Mouse (Mus musculus): ENCODE measurements at regions not wholly inside any gene's neighbourhood (a gene's known extent, or its start where the extent isn't known, plus 50 kb on each side); places are given as distances from the start of the nearest gene placed in this dataset.

GRCm38 (mm10) chr15:88503896-88504295 lies 96.2 kb upstream of the Zdhhc25 start:
- no peak for DNase-seq
- no peak overlapping the region for H3K4me3 ChIP-seq (replicated peaks; ENCODE audit: extremely low read depth, low read depth, low read length)
- WGBS, result 73% methylated on average over 7 of the region's 7 CpGs
- H3K4me1 ChIP-seq (ENCODE audit: control insufficient read depth, insufficient read depth, low read length), result no peaks in the 10 kb centered on the region
- TF ChIP-seq CTCF (IDR thresholded peaks at IDR 0.05; ENCODE audit: insufficient read depth, low read length), result no peak
- no peak for TF ChIP-seq POLR2A (IDR thresholded peaks at IDR 0.05; ENCODE audit: borderline replicate concordance, extremely low read depth, low read depth, low read length)

GRCm38 (mm10) chr15:88505491-88506119 lies 94.5 kb upstream of the Zdhhc25 start:
- Histone ChIP-seq H3K4me3 (replicated peaks; ENCODE audit: extremely low read depth, low read depth, low read length) (no peak overlapping the region), H3K4me1 (ENCODE audit: control insufficient read depth, insufficient read depth, low read length) (no peaks in the 10 kb centered on the region)
- no peak for TF ChIP-seq CTCF (IDR thresholded peaks at IDR 0.05; ENCODE audit: insufficient read depth, low read length)
- no peak for TF ChIP-seq POLR2A (IDR thresholded peaks at IDR 0.05; ENCODE audit: borderline replicate concordance, extremely low read depth, low read depth, low read length)
- no peak for DNase-seq
- 64% methylated on average over 13 of the region's 13 CpGs for WGBS

GRCm38 (mm10) chr15:88507886-88508285 lies 92.2 kb upstream of the Zdhhc25 start:
- Histone ChIP-seq H3K4me3 (replicated peaks; ENCODE audit: extremely low read depth, low read depth, low read length) (no peak overlapping the region), H3K4me1 (ENCODE audit: control insufficient read depth, insufficient read depth, low read length) (no peaks in the 10 kb centered on the region)
- TF ChIP-seq POLR2A (IDR thresholded peaks at IDR 0.05; ENCODE audit: borderline replicate concordance, extremely low read depth, low read depth, low read length) (no peak), CTCF (IDR thresholded peaks at IDR 0.05; ENCODE audit: insufficient read depth, low read length) (no peak)
- 52% methylated on average over 2 of the region's 2 CpGs for WGBS
- DNase-seq, result no peak

GRCm38 (mm10) chr15:88508971-88509370 lies 91.1 kb upstream of the Zdhhc25 start:
- Histone ChIP-seq H3K4me3 (replicated peaks; ENCODE audit: extremely low read depth, low read depth, low read length) (no peak overlapping the region), H3K4me1 (ENCODE audit: control insufficient read depth, insufficient read depth, low read length) (no peaks in the 10 kb centered on the region)
- DNase-seq, result no peak
- no peak for TF ChIP-seq CTCF (IDR thresholded peaks at IDR 0.05; ENCODE audit: insufficient read depth, low read length)
- no peak for TF ChIP-seq POLR2A (IDR thresholded peaks at IDR 0.05; ENCODE audit: borderline replicate concordance, extremely low read depth, low read depth, low read length)
- WGBS, result 75% methylated on average over 6 of the region's 6 CpGs

GRCm38 (mm10) chr15:88509626-88510025 lies 90.5 kb upstream of the Zdhhc25 start:
- TF ChIP-seq POLR2A (IDR thresholded peaks at IDR 0.05; ENCODE audit: borderline replicate concordance, extremely low read depth, low read depth, low read length) (no peak), CTCF (IDR thresholded peaks at IDR 0.05; ENCODE audit: insufficient read depth, low read length) (no peak)
- Histone ChIP-seq H3K4me3 (replicated peaks; ENCODE audit: extremely low read depth, low read depth, low read length) (no peak overlapping the region), H3K4me1 (ENCODE audit: control insufficient read depth, insufficient read depth, low read length) (no peaks in the 10 kb centered on the region)
- WGBS, result 69% methylated on average over 2 of the region's 2 CpGs
- DNase-seq, result no peak

GRCm38 (mm10) chr15:88514091-88514490 lies 86.0 kb upstream of the Zdhhc25 start:
- Histone ChIP-seq H3K4me3 (replicated peaks; ENCODE audit: extremely low read depth, low read depth, low read length) (no peak overlapping the region), H3K4me1 (ENCODE audit: control insufficient read depth, insufficient read depth, low read length) (no peaks in the 10 kb centered on the region)
- 72% methylated on average over 5 of the region's 5 CpGs for WGBS
- no peak for TF ChIP-seq POLR2A (IDR thresholded peaks at IDR 0.05; ENCODE audit: borderline replicate concordance, extremely low read depth, low read depth, low read length)
- TF ChIP-seq CTCF (IDR thresholded peaks at IDR 0.05; ENCODE audit: insufficient read depth, low read length), result no peak
- no peak for DNase-seq

- no peak for TF ChIP-seq CTCF (IDR thresholded peaks at IDR 0.05; ENCODE audit: insufficient read depth, low read length)
- no peak for TF ChIP-seq POLR2A (IDR thresholded peaks at IDR 0.05; ENCODE audit: borderline replicate concordance, extremely low read depth, low read depth, low read length)
- DNase-seq, result no peak
Observed at GRCm38 (mm10) chr15:88531218-88531617, 68.9 kb upstream of the Zdhhc25 start.

GRCm38 (mm10) chr15:88532008-88532407 lies 68.1 kb upstream of the Zdhhc25 start:
- H3K4me1 ChIP-seq (ENCODE audit: control insufficient read depth, insufficient read depth, low read length), result no peaks in the 10 kb centered on the region
- WGBS, result 73% methylated on average over 5 of the region's 5 CpGs
- H3K4me3 ChIP-seq (replicated peaks; ENCODE audit: extremely low read depth, low read depth, low read length), result no peak overlapping the region
- no peak for DNase-seq
- TF ChIP-seq CTCF (IDR thresholded peaks at IDR 0.05; ENCODE audit: insufficient read depth, low read length) (no peak), POLR2A (IDR thresholded peaks at IDR 0.05; ENCODE audit: borderline replicate concordance, extremely low read depth, low read depth, low read length) (no peak)

More at GRCm38 (mm10) chr15:88531218-88531617, 68.9 kb upstream of the Zdhhc25 start:
- 94% methylated on average over 1 of the region's 1 CpGs for WGBS
- Histone ChIP-seq H3K4me1 (ENCODE audit: control insufficient read depth, insufficient read depth, low read length) (no peaks in the 10 kb centered on the region), H3K4me3 (replicated peaks; ENCODE audit: extremely low read depth, low read depth, low read length) (no peak overlapping the region)

- Histone ChIP-seq H3K4me1 (ENCODE audit: control insufficient read depth, insufficient read depth, low read length) (no peaks in the 10 kb centered on the region), H3K4me3 (replicated peaks; ENCODE audit: extremely low read depth, low read depth, low read length) (no peak overlapping the region)
- WGBS, result 59% methylated on average over 7 of the region's 7 CpGs
- TF ChIP-seq CTCF (IDR thresholded peaks at IDR 0.05; ENCODE audit: insufficient read depth, low read length), result no peak
- no peak for TF ChIP-seq POLR2A (IDR thresholded peaks at IDR 0.05; ENCODE audit: borderline replicate concordance, extremely low read depth, low read depth, low read length)
- DNase-seq, result no peak
Observed at GRCm38 (mm10) chr15:88533354-88533753, 66.7 kb upstream of the Zdhhc25 start.

- no peak for TF ChIP-seq POLR2A (IDR thresholded peaks at IDR 0.05; ENCODE audit: borderline replicate concordance, extremely low read depth, low read depth, low read length)
- TF ChIP-seq CTCF (IDR thresholded peaks at IDR 0.05; ENCODE audit: insufficient read depth, low read length), result no peak
- Histone ChIP-seq H3K4me1 (ENCODE audit: control insufficient read depth, insufficient read depth, low read length) (no peaks in the 10 kb centered on the region), H3K4me3 (replicated peaks; ENCODE audit: extremely low read depth, low read depth, low read length) (no peak overlapping the region)
- DNase-seq, result no peak
- WGBS, result 51% methylated on average over 2 of the region's 2 CpGs
Observed at GRCm38 (mm10) chr15:88535516-88535915, 64.6 kb upstream of the Zdhhc25 start.
